Mouse (Mus musculus): Measurements from ENCODE around the gene Rassf4. TPM values are rescaled to one million over a fixed set of nuclear protein-coding genes. Genes with fewer than 3 reads are reported as not detected.

Gene Rassf4
- polyA plus RNA-seq, 1 experiment, result 20.6 TPM

GRCm38 (mm10) chr6:116584095-116584494, 89.7 kb downstream of the Rassf4 start, which contains the start of gene Olfr215:
Olfr215 (minus strand) TSS chr6:116584195.
- TF ChIP-seq CTCF (IDR thresholded peaks at IDR 0.05; ENCODE audit: insufficient read depth, low read length) (no peak), POLR2A (IDR thresholded peaks at IDR 0.05; ENCODE audit: borderline replicate concordance, extremely low read depth, low read depth, low read length) (no peak)
- no peaks in the 10 kb centered on the region for H3K4me1 ChIP-seq (ENCODE audit: control insufficient read depth, insufficient read depth, low read length)
- 59% methylated on average over 4 of the region's 4 CpGs for WGBS
- no peak for DNase-seq
- H3K4me3 ChIP-seq (replicated peaks; ENCODE audit: extremely low read depth, low read depth, low read length), result no peak within 1 kb of the TSS

Other genes starting within 250 kb of the Rassf4 start
- gene Alox5, start 212.8 kb downstream of the Rassf4 start, polyA plus RNA-seq (2012; rRNA removed), result 8.6 and 9.1 TPM in 2 replicates
- gene Olfr211, start 184.9 kb downstream of the Rassf4 start, polyA plus RNA-seq (2012; rRNA removed), result not detected in 2 replicates
- not detected in 2 replicates for gene Olfr212, start 167.4 kb downstream of the Rassf4 start, polyA plus RNA-seq (2012; rRNA removed)
- gene Olfr213, start 135.5 kb downstream of the Rassf4 start, polyA plus RNA-seq (2012; rRNA removed), result not detected in 2 replicates
- gene Gm5580, start 122.8 kb downstream of the Rassf4 start, polyA plus RNA-seq (2012; rRNA removed), result not detected in 2 replicates
- gene Olfr214, start 119.7 kb downstream of the Rassf4 start, polyA plus RNA-seq (2012; rRNA removed), result not detected in 2 replicates
- gene Olfr215, start 89.8 kb downstream of the Rassf4 start, polyA plus RNA-seq (2012; rRNA removed), result not detected in 2 replicates
- 8.4 and 16.2 TPM in 2 replicates for gene Zfp422, start 45.0 kb downstream of the Rassf4 start, polyA plus RNA-seq (2012; rRNA removed)
- gene Depp1, start 23.3 kb downstream of the Rassf4 start, polyA plus RNA-seq (2012; rRNA removed), result 59.8 and 70.1 TPM in 2 replicates
- gene Tmem72, start 43.0 kb upstream of the Rassf4 start, polyA plus RNA-seq (2012; rRNA removed), result 0.04 TPM in 1 of 2 replicates, not detected in the other

Measured in lung, adult 2 months (tissue).